Mouse (Mus musculus): Measurements from ENCODE around the gene Rbm7.
A peak's percentile ranks its signal among the peaks of the same experiment; 100 is the strongest.
"Not testable (repeated sequence)": the region's sequence is repeated elsewhere in the genome, so short reads cannot be mapped to it uniquely, and the experiment has no call there.

Gene Rbm7

DNA sequence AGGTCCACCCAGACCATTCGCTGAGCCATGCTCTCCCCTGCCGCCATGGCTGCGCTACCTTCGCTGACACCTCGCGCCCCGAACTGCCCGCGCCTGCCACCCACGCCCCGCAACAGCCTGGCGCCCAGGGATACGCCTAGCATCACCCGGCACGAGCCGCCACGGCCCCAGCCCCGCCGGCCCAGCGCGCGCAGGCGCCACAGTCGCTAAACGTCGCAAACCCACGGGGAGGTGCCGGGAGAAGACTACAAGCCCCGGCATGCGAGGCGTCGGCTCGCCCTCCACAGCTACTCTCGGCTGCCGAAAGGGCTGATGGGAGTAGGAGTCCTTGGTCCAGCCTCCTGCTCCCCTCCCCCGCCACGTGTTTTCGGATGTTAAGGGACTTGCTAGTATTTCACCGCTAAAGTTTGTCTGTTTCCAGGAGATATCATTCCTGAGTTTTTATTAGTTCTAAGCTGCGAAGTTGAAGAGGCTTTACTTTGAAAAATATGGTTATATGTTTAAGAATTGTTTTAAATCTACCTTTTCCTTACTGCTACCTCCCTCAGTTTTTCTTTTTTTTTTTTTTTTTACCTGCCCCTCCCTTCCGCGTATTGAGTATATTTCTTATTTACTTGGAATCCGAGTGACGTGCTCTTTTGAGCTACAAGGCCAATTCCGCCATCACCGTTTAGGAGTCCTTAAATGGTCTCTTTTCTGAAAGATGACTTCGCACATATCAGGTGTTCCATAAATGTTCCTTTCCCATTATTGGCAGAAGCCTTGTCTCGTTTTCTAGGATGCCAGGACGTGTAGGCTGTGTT, 14.5 kb downstream of the Rbm7 start, which contains the start of gene Rexo2:
Gene Rexo2, minus strand, starts transcription at position 213 of the 803 bp plus-strand sequence.
- DNase-seq (ENCODE audit: low read depth) = peak; percentile 94

DNA sequence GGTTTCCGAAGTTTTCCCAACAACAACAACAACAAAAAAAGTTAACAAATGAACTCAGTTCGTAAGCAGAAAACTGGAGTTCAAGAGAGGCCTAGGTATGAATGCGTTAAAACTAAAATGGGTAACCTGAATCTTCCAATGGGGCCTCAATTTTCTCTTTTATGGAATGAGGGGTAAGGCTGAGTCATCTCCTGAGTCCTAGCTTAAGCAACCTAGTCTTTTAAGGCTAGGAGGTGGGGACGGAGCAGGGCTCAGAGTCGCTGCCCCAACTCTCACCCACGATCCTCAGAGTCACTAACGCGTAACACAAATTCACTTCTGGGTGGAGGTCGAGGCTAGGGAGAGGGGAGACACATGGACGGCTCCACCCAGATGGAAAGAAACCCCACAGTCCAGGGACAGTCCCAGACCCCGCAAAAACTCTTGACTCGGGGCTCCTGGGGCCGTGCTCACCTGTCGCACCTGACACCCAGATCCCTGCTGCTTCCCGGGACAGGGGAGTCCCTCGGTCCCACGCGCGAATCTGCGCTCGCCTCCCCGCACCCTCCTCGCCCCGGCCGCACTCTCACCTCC, 15.2 kb downstream of the Rbm7 start:
- peak; percentile 71 for DNase-seq (ENCODE audit: low read depth)

DNA sequence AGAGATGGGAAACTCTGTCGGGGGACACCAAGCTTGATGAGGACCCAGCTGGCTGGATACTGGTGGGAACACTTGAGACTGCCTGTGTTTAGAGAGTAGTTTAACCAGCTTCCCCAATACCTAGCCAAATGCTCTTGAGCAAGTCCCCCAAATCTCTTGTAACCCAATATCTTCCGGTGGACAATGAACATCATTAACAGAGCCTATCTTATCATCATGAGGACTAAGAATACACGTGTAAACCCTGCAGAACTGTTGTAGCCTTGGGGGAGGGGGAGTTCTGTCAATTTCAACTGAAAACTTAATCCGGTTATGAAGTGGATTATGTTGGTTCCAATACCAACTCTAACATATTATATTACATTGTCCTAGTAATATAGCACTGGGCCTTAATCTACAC, 16.3 kb downstream of the Rbm7 start:
- DNase-seq (ENCODE audit: low read depth) = no peak

DNA sequence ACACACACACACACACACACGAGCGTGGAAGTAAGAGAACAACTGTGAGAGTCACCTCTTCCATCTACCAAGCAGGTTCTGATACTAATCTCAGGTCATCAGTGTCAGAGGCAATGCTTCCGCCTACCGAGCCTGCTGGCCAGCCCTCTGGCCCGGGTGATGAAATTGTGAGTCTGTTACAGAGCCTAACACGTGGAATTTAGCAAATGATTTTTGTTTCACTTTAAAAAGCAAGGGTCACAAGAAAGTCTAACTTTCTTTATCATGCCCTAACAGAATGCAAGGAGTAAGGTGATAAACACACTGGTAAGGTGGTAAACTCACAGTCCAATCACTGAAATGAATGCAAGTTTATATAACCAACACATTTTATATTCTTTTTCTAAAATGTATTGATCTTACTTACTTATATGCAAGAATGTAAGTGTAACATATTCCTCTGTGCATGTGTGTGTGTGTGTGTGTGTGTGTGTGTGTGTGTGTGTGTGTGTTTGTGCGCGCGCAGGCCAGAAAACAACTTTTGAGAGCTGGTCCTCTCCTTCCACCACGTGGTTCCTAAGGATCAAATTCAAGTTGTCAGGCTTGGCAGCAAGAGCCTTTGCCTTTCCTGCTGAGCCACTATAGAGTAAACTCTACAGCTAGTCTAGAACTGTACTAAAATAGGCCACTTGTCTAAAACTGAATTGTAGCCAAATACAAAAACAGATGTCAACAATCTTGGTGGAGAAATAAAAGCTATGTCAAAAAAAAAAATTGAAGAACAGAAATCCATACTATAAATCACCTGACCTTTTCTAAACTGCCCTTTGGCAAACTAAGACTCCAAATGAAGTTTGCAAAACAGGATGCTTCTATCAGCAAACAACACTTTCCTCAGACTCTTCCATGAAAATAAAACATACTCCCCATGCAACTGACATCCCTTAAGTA, 18.6 kb downstream of the Rbm7 start:
- DNase-seq (ENCODE audit: low read depth) = no peak

DNA sequence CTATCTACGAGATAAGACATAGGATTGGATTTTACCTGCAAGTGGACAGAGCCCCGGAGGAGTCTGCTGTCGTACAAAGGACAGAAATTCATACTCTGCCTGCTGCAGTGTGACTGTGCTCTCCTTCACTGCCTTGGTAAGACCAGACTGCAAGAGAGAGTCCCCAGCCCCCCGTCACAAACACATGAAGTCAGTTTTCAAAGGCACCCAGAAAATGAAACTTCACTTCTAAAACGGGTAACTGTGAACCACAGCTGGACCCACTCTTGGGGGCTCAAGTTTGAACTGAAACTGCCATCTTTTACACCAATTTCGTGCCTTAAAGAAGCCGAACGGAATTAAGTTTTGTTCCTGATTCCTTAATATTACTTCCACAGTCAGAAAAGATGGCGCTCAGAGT, 20.7 kb downstream of the Rbm7 start:
- DNase-seq (ENCODE audit: low read depth) = no peak

DNA sequence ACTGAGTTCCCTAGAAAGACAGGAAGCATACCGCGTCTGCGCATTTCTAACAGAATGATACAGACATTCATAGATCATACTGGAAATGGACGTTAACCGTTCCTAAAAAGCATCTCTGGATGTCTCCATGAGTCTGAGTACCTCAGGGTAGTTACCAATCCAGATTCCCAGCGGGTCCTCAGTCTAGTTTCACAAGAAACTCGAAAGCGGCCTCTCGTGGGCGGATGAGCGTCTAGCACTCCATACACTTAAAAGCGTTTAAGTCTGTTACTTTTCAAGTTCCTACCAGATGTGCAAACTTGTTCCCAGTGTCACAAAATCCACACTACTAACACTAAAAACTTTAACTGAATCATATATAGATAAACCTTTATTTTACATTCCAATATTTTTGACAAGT, 22.0 kb downstream of the Rbm7 start:
- no peak for DNase-seq (ENCODE audit: low read depth)

DNA sequence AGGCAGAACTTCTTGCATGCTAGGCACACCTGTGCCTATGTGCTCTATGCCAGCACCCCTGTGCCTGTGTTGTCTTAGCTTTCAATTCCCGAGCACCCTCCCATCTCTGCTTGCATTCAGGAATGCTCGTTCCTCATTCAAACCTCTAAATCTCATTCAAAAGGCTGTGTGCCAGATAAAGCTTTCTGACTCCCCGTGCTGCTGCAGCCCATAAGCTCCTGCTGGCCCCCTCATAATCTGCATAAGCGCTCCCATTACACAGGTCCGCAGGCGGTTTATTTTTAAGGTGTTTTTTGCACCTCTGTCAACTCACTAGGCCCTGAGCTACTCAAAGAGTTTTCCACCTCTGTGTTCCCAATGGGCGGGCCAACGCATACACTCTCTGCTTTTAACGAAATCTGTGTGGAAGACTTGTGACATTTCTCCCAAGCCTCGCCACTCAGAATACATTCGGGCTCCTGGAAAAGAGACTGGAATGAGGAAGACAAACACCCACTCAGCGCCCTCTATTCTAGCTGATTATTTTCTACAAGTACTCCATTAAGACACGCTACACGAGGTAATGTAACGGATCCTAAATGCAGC, 22.6 kb downstream of the Rbm7 start:
- no peak for DNase-seq (ENCODE audit: low read depth)

DNA sequence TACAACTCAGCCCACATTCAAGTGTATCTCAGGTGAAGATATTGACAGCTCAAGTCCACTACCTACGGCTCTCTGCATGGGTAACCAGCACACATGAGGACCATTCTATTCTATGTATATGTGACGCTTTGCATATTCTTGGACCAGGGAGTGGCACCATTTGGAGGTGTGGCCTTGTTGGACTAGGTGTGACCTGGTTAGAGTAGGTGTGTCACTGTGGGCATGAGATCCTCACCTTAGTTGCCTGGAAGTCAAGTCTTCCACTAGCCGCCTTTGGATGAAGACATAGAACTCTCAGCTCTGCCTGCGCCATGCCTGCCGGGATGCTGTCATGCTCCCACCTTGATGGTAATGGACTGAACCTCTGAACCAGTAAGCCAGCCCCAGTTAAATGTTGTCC, 27.6 kb downstream of the Rbm7 start:
- not testable (repeated sequence) for DNase-seq (ENCODE audit: low read depth)

DNA sequence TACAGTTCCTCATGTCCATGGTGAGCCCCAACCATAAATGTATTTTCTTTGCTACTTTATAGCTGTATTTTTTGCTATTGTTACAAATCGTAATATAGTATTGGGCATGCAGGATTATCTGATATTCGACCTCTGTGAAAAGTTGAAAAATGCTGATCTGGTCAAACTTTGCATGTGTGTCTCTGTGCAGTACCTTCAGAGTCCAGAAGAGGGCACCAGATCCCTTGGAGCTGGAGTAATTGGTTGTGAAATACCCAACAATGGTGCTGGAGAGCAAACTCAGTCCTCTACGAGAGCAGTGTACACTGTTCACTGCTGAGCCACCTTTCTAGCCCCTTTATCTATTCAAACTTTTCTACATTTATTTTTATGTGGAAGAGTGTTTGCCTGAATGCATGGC, 28.3 kb downstream of the Rbm7 start:
- peak; percentile 75 for DNase-seq (ENCODE audit: low read depth)

DNA sequence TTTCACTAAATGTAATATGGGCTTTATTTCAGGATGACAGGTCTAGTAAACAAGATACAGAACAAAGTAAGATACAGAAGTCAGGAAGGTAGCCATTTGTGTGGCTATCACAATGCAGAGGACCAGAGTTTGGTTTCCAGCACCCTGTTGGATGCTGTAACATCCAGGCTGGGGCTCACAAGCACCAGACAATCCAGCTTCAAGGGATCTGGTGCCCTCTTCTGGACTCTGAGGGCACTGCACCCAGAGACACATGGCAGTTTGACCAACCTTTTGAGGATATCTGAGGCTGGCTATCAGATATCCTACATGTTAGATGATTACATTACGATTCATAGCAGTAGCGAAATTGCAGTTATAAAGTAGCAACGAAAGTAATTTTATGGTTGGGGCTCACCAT, 29.4 kb downstream of the Rbm7 start:
- peak; percentile 35 for DNase-seq (ENCODE audit: low read depth)

DNA sequence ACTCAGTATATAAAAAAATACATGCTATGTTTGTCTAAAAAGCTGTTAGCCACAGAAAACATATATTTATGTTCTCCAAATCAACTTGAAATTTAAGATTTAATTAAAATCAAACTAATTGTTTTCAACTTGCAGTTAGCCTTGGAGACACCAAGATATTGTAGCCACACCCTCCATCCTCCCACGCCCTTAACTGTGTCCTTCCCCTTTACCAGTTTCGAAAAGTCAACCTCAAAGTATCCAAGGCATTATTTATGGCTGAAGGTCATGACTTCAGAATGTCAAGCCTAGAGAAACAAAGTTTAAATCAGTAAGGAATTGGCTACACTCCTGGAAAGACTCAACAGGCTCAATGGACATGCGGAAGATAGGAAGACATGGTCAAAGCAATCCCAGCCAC, 33.6 kb downstream of the Rbm7 start:
- DNase-seq (ENCODE audit: low read depth) = no peak

DNA sequence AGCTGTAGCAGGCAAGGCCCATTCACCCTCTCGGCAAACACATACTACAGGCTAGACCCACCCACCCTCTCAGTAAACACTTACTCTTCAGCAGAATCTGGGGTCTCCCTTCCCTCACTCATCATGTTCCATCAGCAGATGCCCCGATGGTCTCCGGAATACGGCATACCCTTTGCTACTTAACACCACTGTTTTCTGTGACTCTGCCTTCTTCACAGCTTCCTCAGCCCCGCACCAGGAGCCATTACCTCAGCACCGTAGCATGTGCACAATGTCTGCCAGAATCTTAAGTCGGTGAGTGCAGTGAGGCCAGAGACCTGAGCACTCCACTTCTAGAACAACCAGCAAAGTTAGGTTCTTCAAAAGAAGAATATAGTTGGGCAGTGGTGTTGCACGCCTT, 34.4 kb downstream of the Rbm7 start:
- no peak for DNase-seq (ENCODE audit: low read depth)

DNA sequence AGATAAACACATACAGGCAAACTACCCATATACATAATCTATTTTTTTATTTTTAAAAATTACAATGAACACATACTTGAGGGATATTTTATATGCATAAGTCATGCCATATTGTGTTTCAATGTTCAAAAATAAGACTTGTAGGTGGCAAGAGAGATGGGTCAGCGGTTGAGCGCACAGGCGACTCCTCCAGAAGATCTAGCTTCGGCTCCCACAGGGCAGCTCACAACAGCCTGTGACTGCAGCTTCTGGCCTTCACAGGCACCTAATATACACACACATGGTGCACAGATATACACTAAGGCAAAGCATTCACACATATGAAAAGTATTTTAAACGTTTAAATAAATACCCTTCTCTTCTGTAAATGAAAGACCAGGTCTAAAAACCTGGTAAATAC, 35.7 kb downstream of the Rbm7 start:
- DNase-seq (ENCODE audit: low read depth) = no peak

DNA sequence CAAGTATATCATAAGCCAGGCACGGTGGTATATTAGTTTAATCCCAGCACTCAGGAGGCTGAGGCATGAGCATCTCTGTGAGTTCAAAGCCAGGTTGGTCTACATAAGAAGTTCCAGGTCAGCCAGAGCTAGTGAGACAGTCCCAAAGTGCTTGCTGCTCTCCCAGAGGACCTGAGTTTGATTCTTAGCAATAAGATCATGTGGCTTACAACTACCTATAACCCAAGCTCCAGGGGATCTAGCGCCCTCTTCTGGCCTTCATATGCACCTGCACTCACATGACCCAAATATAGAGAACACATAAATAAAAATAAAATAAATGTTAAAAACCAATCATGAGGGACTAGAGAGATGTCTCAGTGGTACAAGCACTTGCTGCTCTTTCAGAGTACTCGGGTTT, 36.2 kb downstream of the Rbm7 start:
- DNase-seq (ENCODE audit: low read depth) = peak; percentile 33

DNA sequence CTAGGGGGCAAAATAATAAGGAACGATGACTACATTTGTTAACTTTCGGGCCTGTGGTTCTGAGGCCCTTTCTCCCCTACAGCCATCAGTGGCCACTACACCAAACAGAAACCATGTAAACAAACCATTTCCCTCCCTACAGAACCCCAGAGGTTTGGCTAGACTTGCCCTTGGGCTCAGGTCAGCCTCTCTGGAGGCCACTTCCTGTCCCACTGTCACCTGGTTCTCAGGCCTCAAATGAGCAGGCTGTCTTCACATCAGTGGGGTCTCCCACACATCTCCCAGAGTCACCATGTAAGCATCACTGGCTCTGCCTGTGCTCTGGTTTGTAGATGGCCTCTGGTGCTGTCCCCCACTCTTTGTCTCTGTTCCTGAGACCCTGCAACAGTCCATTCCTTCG, 39.1 kb downstream of the Rbm7 start:
- DNase-seq (ENCODE audit: low read depth) = peak; percentile 51

DNA sequence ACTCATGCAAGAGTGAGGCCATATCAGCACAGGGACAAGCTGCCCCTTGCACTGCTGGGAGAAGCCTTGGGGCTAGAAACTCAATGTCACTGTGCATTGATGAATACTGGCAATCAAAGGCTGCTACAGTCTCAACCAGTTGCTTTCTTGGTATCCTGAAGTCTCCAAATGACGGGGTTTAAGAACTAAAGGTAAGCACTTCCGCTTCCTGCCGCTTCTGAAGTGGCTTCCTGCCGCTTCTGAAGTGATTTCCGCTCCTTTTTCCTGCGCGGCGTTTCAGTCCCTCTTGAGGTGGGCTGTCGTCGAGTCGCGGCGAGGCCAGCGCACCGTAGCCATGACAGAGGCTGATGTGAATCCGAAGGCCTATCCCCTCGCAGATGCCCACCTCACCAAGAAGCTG, 45.0 kb downstream of the Rbm7 start:
- no peak for DNase-seq (ENCODE audit: low read depth)

DNA sequence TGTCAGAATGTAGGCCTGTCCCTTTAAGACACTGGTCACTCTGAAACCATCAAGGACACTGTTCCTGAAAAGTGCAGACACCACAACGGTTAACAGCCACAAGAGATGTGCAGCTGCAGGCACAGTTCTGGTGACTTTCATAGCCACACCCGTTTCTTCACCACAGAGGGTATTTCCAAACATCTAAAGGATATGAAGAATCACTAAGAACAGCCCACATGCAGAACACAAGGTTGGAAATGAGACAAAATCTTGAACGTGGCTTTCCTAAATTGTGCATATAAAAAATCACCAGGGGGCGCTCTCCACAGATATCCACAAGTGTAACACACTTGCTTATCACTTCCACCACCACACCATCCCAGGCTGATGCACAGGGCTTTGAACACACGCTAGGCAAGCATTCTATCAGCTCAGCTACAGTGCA, 47.3 kb downstream of the Rbm7 start:
- peak; percentile 87 for DNase-seq (ENCODE audit: low read depth)

DNA sequence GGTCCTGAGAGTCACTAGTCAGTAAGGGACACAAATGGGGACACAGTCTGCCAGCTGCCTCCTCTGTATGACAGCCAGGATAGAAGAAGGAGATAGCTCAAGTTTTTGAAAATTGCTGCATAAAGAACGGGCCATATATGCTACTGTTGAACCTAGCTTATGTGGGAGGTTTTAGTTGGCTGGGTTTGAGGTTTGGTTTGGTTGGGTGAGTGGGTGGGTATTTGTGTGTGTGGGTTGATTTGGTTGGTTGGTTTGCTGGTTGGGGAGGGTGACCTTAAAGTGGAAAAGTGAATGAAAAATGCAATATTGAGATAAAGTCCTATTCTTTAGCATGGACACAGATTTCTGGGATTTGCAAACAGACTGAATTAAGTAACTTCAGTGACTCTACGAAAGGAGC, 50.3 kb downstream of the Rbm7 start:
- DNase-seq (ENCODE audit: low read depth) = no peak

DNA sequence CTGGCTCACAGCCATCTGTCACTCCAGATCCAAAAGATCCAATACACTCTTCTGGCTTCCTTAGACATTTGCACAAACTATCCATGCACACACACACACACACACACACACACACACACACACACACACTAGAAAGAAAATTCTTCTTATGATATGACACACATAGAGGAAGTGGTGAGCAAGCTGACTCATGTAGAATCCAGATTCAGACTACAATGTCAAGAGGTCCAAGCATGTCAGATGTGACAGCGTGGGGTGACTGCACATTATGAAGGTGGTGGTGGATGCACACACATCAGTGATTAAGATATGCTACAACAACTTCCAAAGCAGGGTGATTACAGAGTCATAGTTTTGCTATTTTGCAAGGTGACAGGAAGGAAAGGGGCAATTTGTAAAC, 51.2 kb downstream of the Rbm7 start:
- DNase-seq (ENCODE audit: low read depth) = peak; percentile 74

Data from 416B (cell line).